Mouse (Mus musculus): Measurements from ENCODE around the gene Fam98a. TPM values are rescaled to one million over a fixed set of nuclear protein-coding genes. Genes with fewer than 3 reads are reported as not detected.

Fam98a gene
- polyA plus RNA-seq, 1 experiment from 2014 or later = 29.5 TPM

DNA sequence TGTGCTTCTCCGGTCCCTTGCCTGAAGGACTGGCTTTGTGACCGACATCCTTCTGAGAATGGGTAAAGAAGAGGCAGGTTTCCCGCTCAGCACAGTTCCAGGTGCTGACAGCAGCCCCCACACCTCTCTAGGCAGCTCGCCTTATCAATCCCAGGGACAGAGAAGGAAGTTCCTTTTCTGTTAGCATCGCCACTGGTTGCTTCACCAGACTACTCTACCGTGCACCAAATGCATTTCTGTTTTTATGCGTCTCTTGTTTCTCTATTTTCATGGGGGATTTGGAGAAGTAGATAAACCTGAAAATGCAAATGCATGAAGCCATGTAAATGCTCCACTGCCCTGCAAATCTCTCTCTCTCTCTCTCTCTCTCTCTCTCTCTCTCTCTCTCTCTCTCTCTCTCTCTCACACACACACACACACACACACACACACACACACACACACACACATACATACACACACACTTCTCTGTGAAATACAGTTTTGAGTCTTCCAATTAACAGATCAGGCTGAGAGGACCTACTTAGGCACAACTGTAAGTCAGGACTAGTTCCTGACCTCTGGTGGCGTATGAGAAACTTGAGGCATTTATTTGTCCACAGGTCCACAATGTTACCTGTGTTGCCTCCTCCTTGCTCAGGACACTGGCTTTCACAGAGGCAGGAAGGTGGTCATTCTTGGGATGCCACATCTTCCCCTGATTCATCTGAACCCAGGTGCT lies 33.4 kb downstream of the Fam98a start:
- Histone ChIP-seq H3K36me3 (no peaks in the 10 kb centered on the region), H3K4me3 (no peak overlapping the region), H3K4me1 (no peaks in the 10 kb centered on the region), H3K27me3 (no peaks in the 10 kb centered on the region), H3K9me3 (no peaks in the 10 kb centered on the region), H3K9ac (no peak overlapping the region), H3K4me2 (replicated peaks) (no peak overlapping the region), H3K27ac (no peak overlapping the region)
- no peak for ATAC-seq (ENCODE audit: insufficient number of reproducible peaks, insufficient read depth, low FRiP score, low TSS enrichment)
- 52% methylated on average over 8 of the region's 8 CpGs for WGBS

- 74% methylated on average over 4 of the region's 4 CpGs for WGBS
Measured at GRCm38 (mm10) chr17:75516591-75516990, 35.2 kb downstream of the Fam98a start.

GRCm38 (mm10) chr17:75509257-75509656 lies 42.5 kb downstream of the Fam98a start:
- WGBS = 90% methylated on average over 5 of the region's 5 CpGs
- no peaks in the 10 kb centered on the region for H3K27me3 ChIP-seq
- no peaks in the 10 kb centered on the region for H3K9me3 ChIP-seq
- no peak overlapping the region for H3K4me3 ChIP-seq
- H3K4me1 ChIP-seq = no peaks in the 10 kb centered on the region
- no peak overlapping the region for H3K9ac ChIP-seq
- no peak overlapping the region for H3K4me2 ChIP-seq (replicated peaks)
- H3K27ac ChIP-seq = no peak overlapping the region
- no peak for ATAC-seq (ENCODE audit: insufficient number of reproducible peaks, insufficient read depth, low FRiP score, low TSS enrichment)
- H3K36me3 ChIP-seq = no peaks in the 10 kb centered on the region

More at GRCm38 (mm10) chr17:75516591-75516990, 35.2 kb downstream of the Fam98a start:
- Histone ChIP-seq H3K9me3 (no peaks in the 10 kb centered on the region), H3K4me3 (no peak overlapping the region), H3K27me3 (no peaks in the 10 kb centered on the region), H3K4me2 (replicated peaks) (no peak overlapping the region), H3K9ac (no peak overlapping the region), H3K36me3 (no peaks in the 10 kb centered on the region), H3K4me1 (no peaks in the 10 kb centered on the region), H3K27ac (no peak overlapping the region)
- ATAC-seq (ENCODE audit: insufficient number of reproducible peaks, insufficient read depth, low FRiP score, low TSS enrichment) = no peak

GRCm38 (mm10) chr17:75506708-75507641 lies 44.8 kb downstream of the Fam98a start:
- no peaks in the 10 kb centered on the region for H3K4me1 ChIP-seq
- H3K9ac ChIP-seq = no peak overlapping the region
- no peaks in the 10 kb centered on the region for H3K27me3 ChIP-seq
- H3K27ac ChIP-seq = no peak overlapping the region
- ATAC-seq (ENCODE audit: insufficient number of reproducible peaks, insufficient read depth, low FRiP score, low TSS enrichment) = no peak
- H3K4me2 ChIP-seq (replicated peaks) = no peak overlapping the region
- H3K4me3 ChIP-seq = no peak overlapping the region
- 84% methylated on average over 10 of the region's 10 CpGs for WGBS
- H3K9me3 ChIP-seq = no peaks in the 10 kb centered on the region
- H3K36me3 ChIP-seq = no peaks in the 10 kb centered on the region

DNA sequence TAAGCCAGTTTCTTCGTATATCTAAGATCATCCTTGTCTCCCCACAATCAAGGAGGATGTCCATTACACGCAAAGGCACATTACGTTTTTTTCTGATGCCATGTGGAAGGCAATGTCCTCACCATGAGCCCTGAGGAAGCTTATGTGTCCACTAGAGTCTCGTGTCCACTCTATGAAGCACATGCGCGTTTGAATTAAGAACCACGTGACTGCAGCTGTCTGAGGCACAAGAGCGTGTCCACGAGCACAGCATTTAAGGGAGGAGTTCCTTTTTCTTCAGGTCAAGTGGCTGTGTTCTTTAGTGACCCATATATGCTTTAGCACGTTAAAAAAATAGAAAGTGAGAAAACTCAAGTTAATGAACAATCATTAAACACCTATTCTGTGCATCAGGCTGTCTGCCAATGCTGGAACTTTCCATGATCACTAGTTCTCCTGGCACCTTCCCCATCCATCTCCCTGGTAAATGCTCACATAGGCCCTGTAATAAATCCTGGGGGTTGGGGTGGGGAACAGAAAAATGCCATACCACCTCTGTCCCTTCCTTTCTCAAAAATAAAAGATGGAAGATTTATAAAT lies 45.6 kb downstream of the Fam98a start:
- no peak for ATAC-seq (ENCODE audit: insufficient number of reproducible peaks, insufficient read depth, low FRiP score, low TSS enrichment)
- H3K9ac ChIP-seq = no peak overlapping the region
- no peak overlapping the region for H3K4me2 ChIP-seq (replicated peaks)
- no peak overlapping the region for H3K4me3 ChIP-seq
- no peaks in the 10 kb centered on the region for H3K27me3 ChIP-seq
- H3K36me3 ChIP-seq = no peaks in the 10 kb centered on the region
- no peak overlapping the region for H3K27ac ChIP-seq
- no peaks in the 10 kb centered on the region for H3K9me3 ChIP-seq
- H3K4me1 ChIP-seq = no peaks in the 10 kb centered on the region
- 86% methylated on average over 10 of the region's 10 CpGs for WGBS

DNA sequence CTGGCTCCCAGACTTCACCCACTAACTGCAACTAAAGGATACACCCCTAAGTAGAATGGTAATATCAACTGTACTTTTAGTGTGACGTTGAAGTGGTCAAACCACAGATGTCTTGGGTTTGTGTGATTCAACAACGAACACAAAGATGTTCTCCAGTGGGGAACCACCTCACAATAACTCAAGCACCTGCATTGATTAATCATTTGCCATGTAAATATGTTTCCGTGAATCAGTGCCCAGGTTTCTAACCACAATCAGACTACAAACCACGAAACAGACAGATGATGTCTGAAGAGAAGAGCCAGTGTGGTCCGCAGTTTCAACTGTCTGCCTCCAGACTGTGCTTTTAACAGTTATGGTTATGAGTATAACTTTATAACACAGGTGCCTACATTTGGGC lies 46.7 kb downstream of the Fam98a start:
- no peak for ATAC-seq (ENCODE audit: insufficient number of reproducible peaks, insufficient read depth, low FRiP score, low TSS enrichment)
- Histone ChIP-seq H3K9me3 (no peaks in the 10 kb centered on the region), H3K36me3 (no peaks in the 10 kb centered on the region), H3K27ac (no peak overlapping the region), H3K9ac (no peak overlapping the region), H3K4me3 (no peak overlapping the region), H3K4me1 (no peaks in the 10 kb centered on the region), H3K27me3 (no peaks in the 10 kb centered on the region), H3K4me2 (replicated peaks) (no peak overlapping the region)
- 88% methylated on average over 5 of the region's 5 CpGs for WGBS

DNA sequence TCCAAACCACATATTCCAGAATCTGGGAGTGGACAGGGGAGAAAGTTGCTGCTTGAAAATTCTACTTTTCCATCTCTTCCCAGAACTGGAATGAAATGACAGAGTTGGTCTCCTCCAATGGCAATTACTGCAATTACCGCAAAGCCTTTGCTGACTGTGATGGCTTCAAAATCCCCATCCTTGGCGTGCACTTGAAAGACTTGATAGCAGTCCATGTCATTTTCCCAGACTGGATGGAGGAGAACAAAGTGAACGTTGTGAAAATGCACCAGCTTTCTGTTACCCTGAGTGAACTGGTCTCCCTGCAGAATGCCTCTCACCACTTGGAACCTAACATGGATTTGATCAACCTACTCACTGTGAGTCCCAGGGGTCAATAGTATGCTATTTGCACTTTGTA lies 48.7 kb downstream of the Fam98a start:
- no peak for ATAC-seq (ENCODE audit: insufficient number of reproducible peaks, insufficient read depth, low FRiP score, low TSS enrichment)
- Histone ChIP-seq H3K27ac (no peak overlapping the region), H3K4me1 (no peaks in the 10 kb centered on the region), H3K9me3 (no peaks in the 10 kb centered on the region), H3K9ac (no peak overlapping the region), H3K36me3 (no peaks in the 10 kb centered on the region), H3K4me3 (no peak overlapping the region), H3K4me2 (replicated peaks) (no peak overlapping the region), H3K27me3 (no peaks in the 10 kb centered on the region)
- 80% methylated on average over 3 of the region's 3 CpGs for WGBS

- ATAC-seq (ENCODE audit: insufficient number of reproducible peaks, insufficient read depth, low FRiP score, low TSS enrichment) = no peak
- 85% methylated on average over 6 of the region's 6 CpGs for WGBS
- Histone ChIP-seq H3K9me3 (no peaks in the 10 kb centered on the region), H3K4me3 (no peak overlapping the region), H3K4me2 (replicated peaks) (no peak overlapping the region), H3K36me3 (no peaks in the 10 kb centered on the region), H3K4me1 (no peaks in the 10 kb centered on the region), H3K9ac (no peak overlapping the region), H3K27me3 (no peaks in the 10 kb centered on the region), H3K27ac (no peak overlapping the region)
Measured at GRCm38 (mm10) chr17:75498241-75498651, 53.5 kb downstream of the Fam98a start.

DNA sequence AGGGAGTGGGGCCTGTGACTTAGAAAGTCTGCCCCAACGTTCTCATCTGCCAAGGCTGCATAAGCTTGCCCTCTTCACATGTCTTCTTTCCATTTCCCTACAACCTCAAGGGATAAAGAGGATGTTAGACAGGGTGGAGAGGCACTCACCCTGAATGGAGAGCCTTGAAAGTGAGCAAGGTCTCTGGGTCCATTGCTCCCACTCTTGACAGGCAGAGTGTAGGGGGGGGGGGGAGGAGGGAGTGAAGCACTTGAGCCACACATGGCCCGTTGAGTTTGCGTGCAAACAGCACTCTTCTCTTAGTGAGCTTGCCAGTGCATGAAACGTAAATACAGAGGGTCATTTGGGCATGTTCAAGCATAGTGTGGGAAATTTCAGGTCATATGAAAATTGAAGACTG lies 56.5 kb downstream of the Fam98a start:
- Histone ChIP-seq H3K27me3 (no peaks in the 10 kb centered on the region), H3K27ac (no peak overlapping the region), H3K36me3 (no peaks in the 10 kb centered on the region), H3K4me1 (no peaks in the 10 kb centered on the region), H3K4me2 (replicated peaks) (no peak overlapping the region), H3K4me3 (no peak overlapping the region), H3K9me3 (no peaks in the 10 kb centered on the region), H3K9ac (no peak overlapping the region)
- no peak for ATAC-seq (ENCODE audit: insufficient number of reproducible peaks, insufficient read depth, low FRiP score, low TSS enrichment)
- 70% methylated on average over 4 of the region's 4 CpGs for WGBS
